Comparison of ENCODE assay signal across 10 mouse cellular contexts in genomic region chr5:72916851-72917250, GRCm38 (mm10). TPM values are rescaled to one million over a fixed set of nuclear protein-coding genes. Genes with fewer than 3 reads are reported as not detected.
DNase-seq lines count a peak whose midpoint lies in the region; ATAC-seq and TF ChIP-seq lines count a peak whose summit lies in the region.
"Had no signal": no experiment of that assay in that cellular context is flagged by ENCODE, and none has a peak within 500 bp of the region (broad histone marks: within the 10 kb centered on the region; RNA-seq: fewer than 3 reads in every experiment).

No protein-coding gene starts in this region.

- no peaks in the 10 kb centered on the region for H3K9me3 ChIP-seq in heart, embryonic 15.5 days (replicated peaks)
- H3K9me3 ChIP-seq in hindbrain, embryonic 14.5 days (ENCODE audit: control insufficient read depth, low read length): no peaks in the 10 kb centered on the region
- H3K9me3 ChIP-seq in midbrain, embryonic 16.5 days (replicated peaks; ENCODE audit: control insufficient read depth, low read length, poor library complexity, severe bottlenecking): no peaks in the 10 kb centered on the region

- no peak for DNase-seq in heart, adult 9 months (ENCODE audit: low spot score in 2 of 2)
- DNase-seq in T-cell, adult 2 months (ENCODE audit: low spot score): peak; percentile 7
- no peak for DNase-seq in hindbrain, embryonic 14.5 days (ENCODE audit: low spot score)
- no peak for DNase-seq in layer of hippocampus, adult 2 months (ENCODE audit: low spot score in 2 of 2)
- no peak for DNase-seq in thymus, postnatal 25 days

- no peak for ATAC-seq in heart, embryonic 15.5 days (replicated peaks; ENCODE audit: insufficient number of reproducible peaks, insufficient read depth, low FRiP score, low read depth)
- no peak for ATAC-seq in hindbrain, embryonic 14.5 days (ENCODE audit: low FRiP score)
- no peak for ATAC-seq in midbrain, embryonic 16.5 days
- ATAC-seq in erythroid progenitor cell, adult 5-6 weeks (replicated peaks; ENCODE audit: low FRiP score, poor library complexity, severe bottlenecking): no peak

- H3K27ac ChIP-seq in heart, embryonic 15.5 days: peak overlapping the region; percentile 98
- no peak overlapping the region for H3K27ac ChIP-seq in hindbrain, embryonic 14.5 days
- no peak overlapping the region for H3K27ac ChIP-seq in midbrain, embryonic 16.5 days (ENCODE audit: low read length)
- H3K27ac ChIP-seq in layer of hippocampus, adult 2 months: no peak overlapping the region
- H3K27ac ChIP-seq: macrophage had no signal

- H3K27me3 ChIP-seq in heart, embryonic 15.5 days: no peaks in the 10 kb centered on the region
- H3K27me3 ChIP-seq in hindbrain, embryonic 14.5 days (ENCODE audit: control insufficient read depth, insufficient read depth, low read length): 0 out of 2 replicates have a peak, but pooled peaks cover 3% of the 10 kb centered on the region
- H3K27me3 ChIP-seq in midbrain, embryonic 16.5 days (ENCODE audit: control insufficient read depth, insufficient read depth, low read depth, low read length): no peaks in the 10 kb centered on the region

- 0 out of 2 replicates have a peak overlapping the region, but pooled peaks have one; percentile 99 for H3K9ac ChIP-seq in heart, embryonic 15.5 days
- H3K9ac ChIP-seq in hindbrain, embryonic 14.5 days: peak overlapping the region; percentile 89; the same call in 1 of the 2 replicates
- 0 out of 2 replicates have a peak overlapping the region, but pooled peaks have one; percentile 3 for H3K9ac ChIP-seq in midbrain, embryonic 16.5 days (ENCODE audit: low read depth, low read length)

- H3K4me2 ChIP-seq in heart, embryonic 15.5 days: peak overlapping the region; percentile 73
- H3K4me2 ChIP-seq in hindbrain, embryonic 14.5 days (replicated peaks): peak overlapping the region; percentile 86
- peak overlapping the region; percentile 61 for H3K4me2 ChIP-seq in midbrain, embryonic 16.5 days (ENCODE audit: low read length)

- H3K4me1 ChIP-seq in heart, embryonic 15.5 days (replicated peaks): peaks cover 34% of the 10 kb centered on the region
- peaks cover 26% of the 10 kb centered on the region for H3K4me1 ChIP-seq in hindbrain, embryonic 14.5 days (replicated peaks; ENCODE audit: control insufficient read depth, insufficient read depth, low read length)
- H3K4me1 ChIP-seq in midbrain, embryonic 16.5 days (ENCODE audit: control insufficient read depth, insufficient read depth, low read length): peaks cover 22% of the 10 kb centered on the region

- H3K4me3 ChIP-seq in heart, embryonic 15.5 days: peak overlapping the region; percentile 88
- peak overlapping the region; percentile 91 for H3K4me3 ChIP-seq in hindbrain, embryonic 14.5 days (replicated peaks; ENCODE audit: low read length)
- no peak overlapping the region for H3K4me3 ChIP-seq in midbrain, embryonic 16.5 days (ENCODE audit: low read depth, low read length)
- no peak overlapping the region for H3K4me3 ChIP-seq in layer of hippocampus, adult 2 months

- WGBS in heart, embryonic 15.5 days: 21% methylated on average over 1 of the region's 1 CpGs
- 62% methylated on average over 1 of the region's 1 CpGs for WGBS in hindbrain, embryonic 14.5 days
- 77% methylated on average over 1 of the region's 1 CpGs for WGBS in midbrain, embryonic 16.5 days

- no peaks in the 10 kb centered on the region for H3K36me3 ChIP-seq in heart, embryonic 15.5 days
- no peaks in the 10 kb centered on the region for H3K36me3 ChIP-seq in hindbrain, embryonic 14.5 days (replicated peaks; ENCODE audit: control insufficient read depth, insufficient read depth)
- H3K36me3 ChIP-seq in midbrain, embryonic 16.5 days (ENCODE audit: control insufficient read depth, insufficient read depth, low read length): no peaks in the 10 kb centered on the region

- TF ChIP-seq CTCF in layer of hippocampus, adult 2 months (conservative IDR thresholded peaks at IDR 0.05): no peak

RNA-seq across cellular contexts. Expression of gene Slain2, which starts 2.7 kb away (rescaled TPM):
- 22.5 and 23.2 TPM in 2 replicates for polyA plus RNA-seq in heart, embryonic 15.5 days (2015; fragmentation: Nextera tagmentation; extraction: Ambion mirVana)
- 24.6 and 29.6 TPM in 2 replicates for polyA plus RNA-seq in hindbrain, embryonic 14.5 days (2014; fragmentation: Nextera tagmentation; extraction: Ambion mirVana)
- polyA plus RNA-seq in midbrain, embryonic 16.5 days (2015; fragmentation: Nextera tagmentation; extraction: Ambion mirVana): 15.1 and 15.2 TPM in 2 replicates
- total RNA-seq in erythroid progenitor cell, adult 5-6 weeks (2015; ENCODE audit: low replicate concordance): 22.2 and 25.2 TPM in 2 replicates
- total RNA-seq in erythroid progenitor cell, adult 5-6 weeks (2017; ENCODE audit: low replicate concordance): 3.3 and 11.0 TPM in 2 replicates
- 10 to 100 TPM; 23.3 to 24.0 TPM for total RNA-seq in layer of hippocampus, adult 2 months (2021)

RNA-seq across cellular contexts. Expression of gene Tec, which starts 48.6 kb away (rescaled TPM):
- 17.8 and 19.0 TPM in 2 replicates for polyA plus RNA-seq in heart, embryonic 15.5 days (2015; fragmentation: Nextera tagmentation; extraction: Ambion mirVana)
- polyA plus RNA-seq in hindbrain, embryonic 14.5 days (2014; fragmentation: Nextera tagmentation; extraction: Ambion mirVana): 7.6 and 8.8 TPM in 2 replicates
- polyA plus RNA-seq in midbrain, embryonic 16.5 days (2015; fragmentation: Nextera tagmentation; extraction: Ambion mirVana): 4.6 and 5.4 TPM in 2 replicates
- total RNA-seq in erythroid progenitor cell, adult 5-6 weeks (2015; ENCODE audit: low replicate concordance): 2.5 and 10.8 TPM in 2 replicates
- total RNA-seq in erythroid progenitor cell, adult 5-6 weeks (2017; ENCODE audit: low replicate concordance): 2.4 and 5.7 TPM in 2 replicates
- total RNA-seq in layer of hippocampus, adult 2 months (2021): 1 to 10 TPM; 1.1 to 1.8 TPM

RNA-seq across cellular contexts. Expression of gene Gm10135, which starts 57.7 kb away (rescaled TPM):
- not detected in 2 replicates for polyA plus RNA-seq in heart, embryonic 15.5 days (2015; fragmentation: Nextera tagmentation; extraction: Ambion mirVana)
- not detected in 2 replicates for polyA plus RNA-seq in hindbrain, embryonic 14.5 days (2014; fragmentation: Nextera tagmentation; extraction: Ambion mirVana)
- polyA plus RNA-seq in midbrain, embryonic 16.5 days (2015; fragmentation: Nextera tagmentation; extraction: Ambion mirVana): not detected in 2 replicates
- not detected in 2 replicates for total RNA-seq in erythroid progenitor cell, adult 5-6 weeks (2015; ENCODE audit: low replicate concordance)
- total RNA-seq in erythroid progenitor cell, adult 5-6 weeks (2017; ENCODE audit: low replicate concordance): not detected in 2 replicates
- not detected for total RNA-seq in layer of hippocampus, adult 2 months (2021)
- polyA plus RNA-seq: gonadal fat pad, adult 2 months; macrophage had no signal

Comparison
In these comparisons a context has a peak if more than half of its experiments do, and no peak if none do; other contexts are left out.
1. H3K4me3 ChIP-seq: peak in heart, embryonic 15.5 days (single experiment) and hindbrain, embryonic 14.5 days (single experiment); none in midbrain, embryonic 16.5 days (single experiment) and layer of hippocampus, adult 2 months (single experiment).
2. H3K9ac ChIP-seq: peak in every context shown above with its lines; median percentile 99 in heart, embryonic 15.5 days; 89 in hindbrain, embryonic 14.5 days; 3 in midbrain, embryonic 16.5 days.
3. Peak in every context shown above with its lines, with median percentiles within 50 percentile points of each other: H3K4me2 ChIP-seq.